14 mouse cellular contexts compared by ENCODE assay signal in the genomic region with DNA sequence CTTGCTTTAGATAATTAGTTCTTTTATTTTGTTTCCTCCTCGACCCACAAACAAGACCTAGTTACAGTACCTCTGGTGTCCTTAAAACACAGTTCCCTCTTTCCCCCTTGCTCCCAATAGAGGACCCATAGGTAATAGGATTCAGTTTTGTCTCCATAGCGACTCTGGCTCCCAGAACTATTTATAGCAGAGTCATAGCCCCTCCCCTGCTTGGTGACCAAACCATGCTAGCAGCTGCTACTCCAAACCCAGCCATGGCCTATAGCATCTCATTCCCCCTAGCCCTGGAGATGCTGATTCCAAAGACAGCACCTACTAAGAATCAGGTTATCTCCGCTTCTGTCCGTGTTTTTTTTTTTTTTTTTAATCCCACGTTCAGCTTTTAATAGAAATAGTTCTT. TPM values are rescaled to one million over a fixed set of nuclear protein-coding genes. Genes with fewer than 3 reads are reported as not detected.
DNase-seq lines count a peak whose midpoint lies in the region; ATAC-seq and TF ChIP-seq lines count a peak whose summit lies in the region.
"Had no signal": no experiment of that assay in that cellular context is flagged by ENCODE, and none has a peak within 500 bp of the region (broad histone marks: within the 10 kb centered on the region; RNA-seq: fewer than 3 reads in every experiment).

No protein-coding gene starts in this region.

- H3K4me3 ChIP-seq in layer of hippocampus, adult 2 months, result peak overlapping the region; percentile 79
- no peak overlapping the region for H3K4me3 ChIP-seq in hindbrain, embryonic 14.5 days (replicated peaks; ENCODE audit: low read length)
- H3K4me3 ChIP-seq: heart, embryonic 12.5 days; kidney, embryonic 15.5 days; limb, embryonic 12.5 days had no signal

- peaks cover 29% of the 10 kb centered on the region for H3K36me3 ChIP-seq in hindbrain, embryonic 14.5 days (replicated peaks; ENCODE audit: control insufficient read depth, insufficient read depth)

- no peak for ATAC-seq in hindbrain, embryonic 14.5 days (ENCODE audit: low FRiP score)
- ATAC-seq in erythroblast, adult 5-6 weeks (replicated peaks; ENCODE audit: low FRiP score, poor library complexity, severe bottlenecking), result no peak
- ATAC-seq: CD4-positive, CD25-positive, alpha-beta regulatory T cell, adult 4 months had no signal

- no peaks in the 10 kb centered on the region for H3K27me3 ChIP-seq in hindbrain, embryonic 14.5 days (ENCODE audit: control insufficient read depth, insufficient read depth, low read length)
- H3K27me3 ChIP-seq: heart, embryonic 12.5 days; kidney, embryonic 15.5 days had no signal

- no peak for TF ChIP-seq CTCF in layer of hippocampus, adult 2 months (conservative IDR thresholded peaks at IDR 0.05)

- peak overlapping the region; percentile 76; the same call in 1 of the 2 replicates for H3K9ac ChIP-seq in hindbrain, embryonic 14.5 days
- H3K9ac ChIP-seq: heart, embryonic 12.5 days; kidney, embryonic 15.5 days; limb, embryonic 12.5 days had no signal

- peak overlapping the region; percentile 94 for H3K27ac ChIP-seq in layer of hippocampus, adult 2 months
- no peak overlapping the region for H3K27ac ChIP-seq in hindbrain, embryonic 14.5 days
- H3K27ac ChIP-seq: kidney, embryonic 15.5 days; limb, embryonic 12.5 days had no signal

- peaks cover 23% of the 10 kb centered on the region for H3K4me1 ChIP-seq in hindbrain, embryonic 14.5 days (replicated peaks; ENCODE audit: control insufficient read depth, insufficient read depth, low read length)

- 63% methylated on average over 5 of the region's 5 CpGs for WGBS in hindbrain, embryonic 14.5 days

- H3K9me3 ChIP-seq in hindbrain, embryonic 14.5 days (ENCODE audit: control insufficient read depth, low read length), result no peaks in the 10 kb centered on the region
- H3K9me3 ChIP-seq: heart, embryonic 12.5 days; kidney, embryonic 15.5 days; limb, embryonic 12.5 days had no signal

- DNase-seq in layer of hippocampus, adult 2 months (ENCODE audit: low spot score in 2 of 2), result no peak
- no peak for DNase-seq in layer of hippocampus, adult 11-12 months (ENCODE audit: low spot score)
- peak; percentile 39 for DNase-seq in cerebellum, adult 8-10 months
- DNase-seq in hindbrain, embryonic 14.5 days (ENCODE audit: low spot score), result no peak
- peak; percentile 70 for DNase-seq in retina, adult 2 months (ENCODE audit: low read depth, low spot score)
- no peak for DNase-seq in lung, adult 18-20 months
- DNase-seq: gastrocnemius, postnatal 14 days; lung, postnatal 4 days had no signal

- H3K4me2 ChIP-seq in hindbrain, embryonic 14.5 days (replicated peaks), result peak overlapping the region; percentile 80; the same call in 1 of the 2 replicates
- H3K4me2 ChIP-seq: heart, embryonic 12.5 days; kidney, embryonic 15.5 days had no signal

RNA-seq across cellular contexts. Expression of a gene that starts 2.9 kb away (rescaled TPM):
- 100 to 1,000 TPM; 250 to 258 TPM for total RNA-seq in layer of hippocampus, adult 2 months (2021)
- polyA plus RNA-seq in hindbrain, embryonic 14.5 days (2014; fragmentation: Nextera tagmentation; extraction: Ambion mirVana), result 51.6 and 58.4 TPM in 2 replicates
- 4.6 and 31.5 TPM in 2 replicates for total RNA-seq in erythroblast, adult 5-6 weeks (2015; ENCODE audit: low replicate concordance)
- 16.3 and 16.4 TPM in 2 replicates for total RNA-seq in erythroblast, adult 5-6 weeks (2017; ENCODE audit: low replicate concordance)

RNA-seq across cellular contexts. Expression of a gene that starts 21.9 kb away (rescaled TPM):
- 1 to 10 TPM; 4.5 to 5.9 TPM for total RNA-seq in layer of hippocampus, adult 2 months (2021)
- polyA plus RNA-seq in hindbrain, embryonic 14.5 days (2014; fragmentation: Nextera tagmentation; extraction: Ambion mirVana), result 1.5 and 2.8 TPM in 2 replicates
- total RNA-seq in erythroblast, adult 5-6 weeks (2015; ENCODE audit: low replicate concordance), result 1.3 TPM in 2 replicates
- 0.34 and 6.4 TPM in 2 replicates for total RNA-seq in erythroblast, adult 5-6 weeks (2017; ENCODE audit: low replicate concordance)
- total RNA-seq: hematopoietic stem cell, adult 5-6 weeks had no signal

RNA-seq across cellular contexts. Expression of a gene that starts 22.0 kb away (rescaled TPM):
- total RNA-seq in layer of hippocampus, adult 2 months (2021), result 10 to 100 TPM; 50.5 to 57.5 TPM
- polyA plus RNA-seq in hindbrain, embryonic 14.5 days (2014; fragmentation: Nextera tagmentation; extraction: Ambion mirVana), result 40.9 and 49.8 TPM in 2 replicates
- total RNA-seq in erythroblast, adult 5-6 weeks (2015; ENCODE audit: low replicate concordance), result 0.77 and 6.9 TPM in 2 replicates
- 3.2 and 4.5 TPM in 2 replicates for total RNA-seq in erythroblast, adult 5-6 weeks (2017; ENCODE audit: low replicate concordance)

RNA-seq across cellular contexts. Expression of a gene that starts 56.1 kb away (rescaled TPM):
- total RNA-seq in layer of hippocampus, adult 2 months (2021), result 10 to 100 TPM; 12.9 to 13.1 TPM
- polyA plus RNA-seq in hindbrain, embryonic 14.5 days (2014; fragmentation: Nextera tagmentation; extraction: Ambion mirVana), result 9.4 and 11.4 TPM in 2 replicates
- 1.3 and 2.5 TPM in 2 replicates for total RNA-seq in erythroblast, adult 5-6 weeks (2015; ENCODE audit: low replicate concordance)
- 1.5 and 1.7 TPM in 2 replicates for total RNA-seq in erythroblast, adult 5-6 weeks (2017; ENCODE audit: low replicate concordance)

Comparison
In these comparisons a context has a peak if more than half of its experiments do, and no peak if none do; other contexts are left out.
1. DNase-seq: peak in cerebellum, adult 8-10 months (single experiment) and retina, adult 2 months (single experiment); none in layer of hippocampus, adult 2 months (0 of 2), layer of hippocampus, adult 11-12 months (single experiment), hindbrain, embryonic 14.5 days (single experiment) and lung, adult 18-20 months (0 of 2).
2. RNA of a gene that starts 2.9 kb away (total RNA-seq): 250 to 258 TPM in layer of hippocampus, adult 2 months; 4.6 to 31.5 TPM in erythroblast, adult 5-6 weeks; every median in the first group is over 4 times any median in the second.
3. RNA of a gene that starts 22.0 kb away (total RNA-seq): 50.5 to 57.5 TPM in layer of hippocampus, adult 2 months; 0.77 to 6.9 TPM in erythroblast, adult 5-6 weeks; every median in the first group is over 4 times any median in the second.